Mouse (Mus musculus): ENCODE data around the gene Vmp1. TPM values are rescaled to one million over a fixed set of nuclear protein-coding genes. Genes with fewer than 3 reads are reported as not detected.

Vmp1 gene
- polyA plus RNA-seq, 1 experiment from 2014 or later: 145 TPM

- H3K9ac ChIP-seq (replicated peaks; ENCODE audit: low read depth, low read length): no peak overlapping the region
- no peak overlapping the region for H3K4me2 ChIP-seq (replicated peaks; ENCODE audit: low read depth, low read length)
- H3K27me3 ChIP-seq (ENCODE audit: control insufficient read depth, insufficient read depth, low read length): no peaks in the 10 kb centered on the region
- no peaks in the 10 kb centered on the region; the same call in 1 of the 2 replicates for H3K36me3 ChIP-seq (ENCODE audit: control insufficient read depth, insufficient read depth, low read length)
- no peak overlapping the region for H3K27ac ChIP-seq (ENCODE audit: low read length)
- H3K4me3 ChIP-seq (ENCODE audit: low read depth, low read length): no peak overlapping the region
- no peaks in the 10 kb centered on the region for H3K9me3 ChIP-seq (ENCODE audit: control insufficient read depth, low read depth, low read length)
- WGBS: 95% methylated on average over 4 of the region's 4 CpGs
- no peak for ATAC-seq (ENCODE audit: insufficient number of reproducible peaks, insufficient read depth, low FRiP score, low read depth)
- no peaks in the 10 kb centered on the region for H3K4me1 ChIP-seq (ENCODE audit: control insufficient read depth, insufficient read depth, low read length)
Observed at GRCm38 (mm10) chr11:86644553-86644952, 39.1 kb downstream of the Vmp1 start.

- ATAC-seq (ENCODE audit: insufficient number of reproducible peaks, insufficient read depth, low FRiP score, low read depth): no peak
- Histone ChIP-seq H3K9ac (replicated peaks; ENCODE audit: low read depth, low read length) (no peak overlapping the region), H3K4me3 (ENCODE audit: low read depth, low read length) (no peak overlapping the region), H3K27ac (ENCODE audit: low read length) (no peak overlapping the region), H3K27me3 (ENCODE audit: control insufficient read depth, insufficient read depth, low read length) (no peaks in the 10 kb centered on the region), H3K36me3 (ENCODE audit: control insufficient read depth, insufficient read depth, low read length) (no peaks in the 10 kb centered on the region; the same call in 1 of the 2 replicates), H3K4me2 (replicated peaks; ENCODE audit: low read depth, low read length) (no peak overlapping the region), H3K4me1 (ENCODE audit: control insufficient read depth, insufficient read depth, low read length) (no peaks in the 10 kb centered on the region), H3K9me3 (ENCODE audit: control insufficient read depth, low read depth, low read length) (no peaks in the 10 kb centered on the region)
- 61% methylated on average over 4 of the region's 4 CpGs for WGBS
Observed at GRCm38 (mm10) chr11:86641714-86642113, 41.9 kb downstream of the Vmp1 start.

GRCm38 (mm10) chr11:86637697-86638096 is 45.9 kb downstream of the Vmp1 start:
- no peak for ATAC-seq (ENCODE audit: insufficient number of reproducible peaks, insufficient read depth, low FRiP score, low read depth)
- Histone ChIP-seq H3K9ac (replicated peaks; ENCODE audit: low read depth, low read length) (no peak overlapping the region), H3K36me3 (ENCODE audit: control insufficient read depth, insufficient read depth, low read length) (no peaks in the 10 kb centered on the region), H3K9me3 (ENCODE audit: control insufficient read depth, low read depth, low read length) (no peaks in the 10 kb centered on the region), H3K27ac (ENCODE audit: low read length) (no peak overlapping the region), H3K4me2 (replicated peaks; ENCODE audit: low read depth, low read length) (no peak overlapping the region), H3K4me1 (ENCODE audit: control insufficient read depth, insufficient read depth, low read length) (no peaks in the 10 kb centered on the region), H3K27me3 (ENCODE audit: control insufficient read depth, insufficient read depth, low read length) (no peaks in the 10 kb centered on the region), H3K4me3 (ENCODE audit: low read depth, low read length) (no peak overlapping the region)
- 78% methylated on average over 2 of the region's 2 CpGs for WGBS

GRCm38 (mm10) chr11:86634396-86634795 is 49.2 kb downstream of the Vmp1 start:
- H3K27ac ChIP-seq (ENCODE audit: low read length): no peak overlapping the region
- no peak for ATAC-seq (ENCODE audit: insufficient number of reproducible peaks, insufficient read depth, low FRiP score, low read depth)
- 86% methylated on average over 6 of the region's 6 CpGs for WGBS

GRCm38 (mm10) chr11:86629941-86630340 is 53.7 kb downstream of the Vmp1 start:
- ATAC-seq (ENCODE audit: insufficient number of reproducible peaks, insufficient read depth, low FRiP score, low read depth): no peak
- Histone ChIP-seq H3K4me3 (ENCODE audit: low read depth, low read length) (no peak overlapping the region), H3K9me3 (ENCODE audit: control insufficient read depth, low read depth, low read length) (no peaks in the 10 kb centered on the region), H3K9ac (replicated peaks; ENCODE audit: low read depth, low read length) (no peak overlapping the region), H3K36me3 (ENCODE audit: control insufficient read depth, insufficient read depth, low read length) (no peaks in the 10 kb centered on the region; the same call in 1 of the 2 replicates), H3K4me1 (ENCODE audit: control insufficient read depth, insufficient read depth, low read length) (no peaks in the 10 kb centered on the region), H3K27ac (ENCODE audit: low read length) (no peak overlapping the region), H3K27me3 (ENCODE audit: control insufficient read depth, insufficient read depth, low read length) (no peaks in the 10 kb centered on the region), H3K4me2 (replicated peaks; ENCODE audit: low read depth, low read length) (no peak overlapping the region)
- 81% methylated on average over 7 of the region's 7 CpGs for WGBS

More at GRCm38 (mm10) chr11:86634396-86634795, 49.2 kb downstream of the Vmp1 start:
- Histone ChIP-seq H3K9ac (replicated peaks; ENCODE audit: low read depth, low read length) (no peak overlapping the region), H3K4me3 (ENCODE audit: low read depth, low read length) (no peak overlapping the region), H3K27me3 (ENCODE audit: control insufficient read depth, insufficient read depth, low read length) (no peaks in the 10 kb centered on the region), H3K36me3 (ENCODE audit: control insufficient read depth, insufficient read depth, low read length) (no peaks in the 10 kb centered on the region; the same call in 1 of the 2 replicates), H3K4me1 (ENCODE audit: control insufficient read depth, insufficient read depth, low read length) (no peaks in the 10 kb centered on the region), H3K4me2 (replicated peaks; ENCODE audit: low read depth, low read length) (no peak overlapping the region), H3K9me3 (ENCODE audit: control insufficient read depth, low read depth, low read length) (no peaks in the 10 kb centered on the region)

GRCm38 (mm10) chr11:86629445-86629844 is 54.2 kb downstream of the Vmp1 start:
- Histone ChIP-seq H3K9me3 (ENCODE audit: control insufficient read depth, low read depth, low read length) (no peaks in the 10 kb centered on the region), H3K4me3 (ENCODE audit: low read depth, low read length) (no peak overlapping the region), H3K36me3 (ENCODE audit: control insufficient read depth, insufficient read depth, low read length) (no peaks in the 10 kb centered on the region; the same call in 1 of the 2 replicates), H3K9ac (replicated peaks; ENCODE audit: low read depth, low read length) (no peak overlapping the region), H3K4me1 (ENCODE audit: control insufficient read depth, insufficient read depth, low read length) (no peaks in the 10 kb centered on the region), H3K27me3 (ENCODE audit: control insufficient read depth, insufficient read depth, low read length) (no peaks in the 10 kb centered on the region), H3K4me2 (replicated peaks; ENCODE audit: low read depth, low read length) (no peak overlapping the region), H3K27ac (ENCODE audit: low read length) (no peak overlapping the region)
- ATAC-seq (ENCODE audit: insufficient number of reproducible peaks, insufficient read depth, low FRiP score, low read depth): no peak
- WGBS: 70% methylated on average over 3 of the region's 3 CpGs

GRCm38 (mm10) chr11:86628448-86628847 is 55.2 kb downstream of the Vmp1 start:
- WGBS: 67% methylated on average over 2 of the region's 2 CpGs
- Histone ChIP-seq H3K9ac (replicated peaks; ENCODE audit: low read depth, low read length) (no peak overlapping the region), H3K4me3 (ENCODE audit: low read depth, low read length) (no peak overlapping the region), H3K4me2 (replicated peaks; ENCODE audit: low read depth, low read length) (no peak overlapping the region), H3K36me3 (ENCODE audit: control insufficient read depth, insufficient read depth, low read length) (no peaks in the 10 kb centered on the region; the same call in 1 of the 2 replicates), H3K27ac (ENCODE audit: low read length) (no peak overlapping the region), H3K9me3 (ENCODE audit: control insufficient read depth, low read depth, low read length) (no peaks in the 10 kb centered on the region), H3K27me3 (ENCODE audit: control insufficient read depth, insufficient read depth, low read length) (no peaks in the 10 kb centered on the region), H3K4me1 (ENCODE audit: control insufficient read depth, insufficient read depth, low read length) (peaks cover 5% of the 10 kb centered on the region; the same call in 1 of the 2 replicates)
- ATAC-seq (ENCODE audit: insufficient number of reproducible peaks, insufficient read depth, low FRiP score, low read depth): no peak

- H3K36me3 ChIP-seq (ENCODE audit: control insufficient read depth, insufficient read depth, low read length): no peaks in the 10 kb centered on the region; the same call in 1 of the 2 replicates
- no peak overlapping the region for H3K27ac ChIP-seq (ENCODE audit: low read length)
- H3K4me3 ChIP-seq (ENCODE audit: low read depth, low read length): no peak overlapping the region
- no peak overlapping the region for H3K4me2 ChIP-seq (replicated peaks; ENCODE audit: low read depth, low read length)
- ATAC-seq (ENCODE audit: insufficient number of reproducible peaks, insufficient read depth, low FRiP score, low read depth): no peak
- no peaks in the 10 kb centered on the region for H3K9me3 ChIP-seq (ENCODE audit: control insufficient read depth, low read depth, low read length)
- H3K27me3 ChIP-seq (ENCODE audit: control insufficient read depth, insufficient read depth, low read length): no peaks in the 10 kb centered on the region
- peaks cover 5% of the 10 kb centered on the region; the same call in 1 of the 2 replicates for H3K4me1 ChIP-seq (ENCODE audit: control insufficient read depth, insufficient read depth, low read length)
- no peak overlapping the region for H3K9ac ChIP-seq (replicated peaks; ENCODE audit: low read depth, low read length)
Observed at GRCm38 (mm10) chr11:86627649-86628048, 56.0 kb downstream of the Vmp1 start.

GRCm38 (mm10) chr11:86626714-86627113 is 56.9 kb downstream of the Vmp1 start:
- Histone ChIP-seq H3K27ac (ENCODE audit: low read length) (no peak overlapping the region), H3K9ac (replicated peaks; ENCODE audit: low read depth, low read length) (no peak overlapping the region), H3K4me2 (replicated peaks; ENCODE audit: low read depth, low read length) (no peak overlapping the region), H3K9me3 (ENCODE audit: control insufficient read depth, low read depth, low read length) (no peaks in the 10 kb centered on the region), H3K27me3 (ENCODE audit: control insufficient read depth, insufficient read depth, low read length) (no peaks in the 10 kb centered on the region), H3K4me1 (ENCODE audit: control insufficient read depth, insufficient read depth, low read length) (peaks cover 5% of the 10 kb centered on the region; the same call in 1 of the 2 replicates), H3K4me3 (ENCODE audit: low read depth, low read length) (no peak overlapping the region), H3K36me3 (ENCODE audit: control insufficient read depth, insufficient read depth, low read length) (no peaks in the 10 kb centered on the region; the same call in 1 of the 2 replicates)
- no peak for ATAC-seq (ENCODE audit: insufficient number of reproducible peaks, insufficient read depth, low FRiP score, low read depth)
- 59% methylated on average over 4 of the region's 4 CpGs for WGBS
